Mouse (Mus musculus) T-cell, adult 2 months (primary cell): ENCODE results near the gene Crtc3.
A peak's percentile ranks its signal among the peaks of the same experiment; 100 is the strongest.

Experiments
- DNase-seq: peaks from one replicate; pipeline ENCODE4 v3.0.0; 2022; ENCODE audit warnings: low spot score

Crtc3 gene

GRCm38 (mm10) chr7:80685639-80686038 is 3.0 kb downstream of the Crtc3 start:
- no peak for DNase-seq

DNA sequence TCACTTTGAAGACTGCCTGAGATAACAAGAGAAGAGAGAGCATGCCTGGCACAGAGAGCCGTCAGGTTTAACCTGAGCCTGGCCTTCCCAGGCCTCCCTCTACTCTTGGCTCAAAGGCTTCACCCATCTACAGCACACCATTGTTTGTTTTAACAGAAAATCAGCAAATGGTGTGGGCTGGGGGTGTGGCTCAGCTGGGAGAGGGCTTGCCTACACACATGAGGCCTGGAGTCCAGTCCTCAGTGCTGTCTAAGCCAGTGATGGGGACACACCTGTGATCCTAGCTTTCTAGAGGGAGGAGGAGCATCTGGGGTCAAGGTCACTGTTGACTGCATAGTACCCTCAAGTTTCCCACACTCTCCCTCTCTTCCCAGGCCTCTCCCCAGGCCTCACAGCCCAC is 6.0 kb downstream of the Crtc3 start:
- DNase-seq = no peak

- DNase-seq = peak; percentile 70
Observed at GRCm38 (mm10) chr7:80680218-80680847, 8.3 kb downstream of the Crtc3 start.

- peak; percentile 50 for DNase-seq
Observed at GRCm38 (mm10) chr7:80672323-80672722, 16.4 kb downstream of the Crtc3 start.

DNA sequence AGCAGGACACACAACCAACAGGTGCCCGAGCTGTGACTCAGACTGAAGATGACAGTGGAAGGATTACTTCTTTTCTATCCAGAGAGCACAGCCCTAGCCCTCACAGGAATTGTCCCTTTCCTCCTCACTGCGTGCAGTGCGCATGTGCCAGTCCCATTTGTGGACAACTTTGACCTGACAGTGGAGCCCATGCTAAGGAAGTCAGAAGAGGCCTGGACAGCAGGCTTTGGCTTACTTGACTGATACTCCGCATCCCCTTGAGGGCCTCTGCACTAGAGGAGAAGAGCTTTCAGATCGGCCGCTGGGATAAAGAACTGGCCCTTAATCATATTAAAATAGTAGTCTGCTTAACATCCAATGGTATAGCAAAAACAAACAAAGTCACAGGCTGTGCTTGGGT is 17.8 kb downstream of the Crtc3 start:
- no peak for DNase-seq

DNA sequence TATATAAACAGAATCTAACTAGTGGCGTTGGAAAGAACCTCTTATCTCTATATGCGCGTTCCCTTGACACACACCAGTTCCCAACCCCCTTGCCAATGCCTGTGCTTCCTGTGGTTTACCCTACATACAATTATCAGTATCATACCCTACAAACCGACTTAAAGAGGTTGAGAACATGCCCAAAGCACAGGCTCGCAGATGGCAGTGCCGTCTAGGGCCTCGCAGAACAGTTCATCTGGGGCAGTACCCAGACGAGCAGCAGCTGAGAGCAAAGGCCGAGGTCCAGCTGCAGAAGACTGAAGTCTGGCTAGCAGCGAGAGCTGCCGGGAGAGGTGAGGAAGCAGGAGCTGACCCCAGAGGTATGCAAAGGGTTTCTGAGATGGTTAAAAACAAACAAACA is 21.5 kb downstream of the Crtc3 start:
- peak; percentile 41 for DNase-seq

GRCm38 (mm10) chr7:80666198-80666915 is 22.3 kb downstream of the Crtc3 start:
- no peak for DNase-seq

DNA sequence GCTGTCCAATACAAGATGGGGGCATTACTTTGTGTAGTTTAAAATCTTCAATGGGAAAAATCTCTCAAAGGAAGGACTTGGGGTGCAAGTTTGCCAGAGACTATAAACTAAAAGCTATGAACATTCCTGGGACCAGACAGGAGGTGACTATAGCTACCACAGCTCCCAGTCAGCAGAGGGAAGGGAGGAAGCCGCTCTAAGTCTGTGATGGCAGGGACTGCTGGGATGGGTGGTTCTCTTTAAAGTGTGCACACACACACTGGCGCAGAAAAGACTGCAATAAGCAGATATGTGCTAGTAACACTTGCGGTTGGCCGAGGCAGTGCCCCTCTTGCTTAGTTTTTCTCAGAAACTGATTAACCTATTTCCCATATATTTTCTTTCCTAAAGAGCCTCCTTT is 27.6 kb downstream of the Crtc3 start:
- no peak for DNase-seq

GRCm38 (mm10) chr7:80660619-80661018 is 28.1 kb downstream of the Crtc3 start:
- DNase-seq = no peak

GRCm38 (mm10) chr7:80657896-80658295 is 30.8 kb downstream of the Crtc3 start:
- no peak for DNase-seq

DNA sequence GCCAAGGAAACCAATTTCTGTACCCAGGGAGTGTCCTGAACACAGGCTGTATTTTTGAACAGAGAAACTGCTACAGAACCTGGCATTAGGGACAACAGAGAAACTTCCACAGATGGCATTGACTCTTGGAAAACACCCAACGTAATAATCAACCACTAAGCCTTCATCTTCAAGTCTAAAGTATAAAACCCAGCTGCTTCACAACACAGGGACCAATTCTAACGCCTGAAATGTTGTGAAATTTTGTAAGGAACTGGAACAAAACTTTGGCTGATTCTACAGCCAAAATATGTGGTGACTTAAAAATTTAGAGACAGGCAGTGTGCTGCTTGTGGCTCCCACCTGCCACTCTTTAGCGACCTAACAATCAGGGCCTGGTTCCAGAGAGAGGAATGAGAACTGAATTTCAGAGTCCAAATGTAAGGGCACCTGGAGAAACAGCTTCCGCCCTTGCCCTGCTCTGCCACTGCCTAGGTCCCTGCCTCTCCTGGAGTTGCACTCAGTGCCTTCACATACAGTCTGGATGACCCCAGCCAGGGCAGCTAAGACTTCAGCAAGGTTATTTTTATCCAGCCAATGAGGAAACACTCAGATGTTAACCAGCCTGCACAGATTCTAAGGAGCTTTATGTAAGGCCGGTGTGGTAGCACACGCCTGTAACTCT is 33.2 kb downstream of the Crtc3 start:
- no peak for DNase-seq

DNA sequence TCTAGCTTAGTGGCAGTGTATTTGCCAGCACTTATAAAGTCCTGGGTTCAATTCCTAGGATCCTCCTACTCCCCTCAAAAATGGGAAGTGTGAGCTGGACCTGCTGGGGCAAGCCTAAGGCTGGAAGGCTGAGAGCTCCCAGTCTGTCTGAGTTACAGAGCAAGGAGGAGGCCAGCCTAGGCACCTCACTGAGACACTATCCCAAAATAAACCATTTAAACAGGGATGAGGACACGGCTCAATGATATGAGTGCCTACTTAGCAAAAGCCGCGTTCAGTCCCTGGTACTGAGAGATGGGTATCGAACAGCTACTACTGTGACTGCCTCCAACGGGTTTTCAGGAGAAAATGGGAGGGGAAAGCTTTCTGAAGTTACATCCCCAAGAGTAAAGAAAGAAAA is 33.8 kb downstream of the Crtc3 start:
- DNase-seq = no peak

DNA sequence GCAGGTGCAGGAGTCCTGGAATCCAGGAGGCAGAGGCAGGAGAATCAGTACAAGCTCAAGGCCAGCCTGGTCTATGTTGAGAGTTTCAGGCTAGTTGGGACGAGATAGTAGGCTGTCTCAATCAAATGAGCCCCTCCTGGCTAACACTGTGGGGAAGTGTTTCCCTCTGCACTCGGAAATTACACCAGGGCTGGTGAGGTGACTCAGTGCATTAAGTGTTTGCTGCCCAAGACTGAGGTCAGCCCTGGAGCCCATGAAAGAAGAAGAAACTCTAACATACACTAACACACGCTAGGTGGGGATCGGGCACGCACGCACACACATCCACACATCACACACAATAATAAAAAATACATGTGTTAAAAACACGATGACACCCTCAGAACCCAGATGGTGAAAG is 34.3 kb downstream of the Crtc3 start:
- no peak for DNase-seq

- no peak for DNase-seq
Observed at GRCm38 (mm10) chr7:80653971-80654370, 34.7 kb downstream of the Crtc3 start.

GRCm38 (mm10) chr7:80653077-80653476 is 35.6 kb downstream of the Crtc3 start:
- DNase-seq = no peak

DNA sequence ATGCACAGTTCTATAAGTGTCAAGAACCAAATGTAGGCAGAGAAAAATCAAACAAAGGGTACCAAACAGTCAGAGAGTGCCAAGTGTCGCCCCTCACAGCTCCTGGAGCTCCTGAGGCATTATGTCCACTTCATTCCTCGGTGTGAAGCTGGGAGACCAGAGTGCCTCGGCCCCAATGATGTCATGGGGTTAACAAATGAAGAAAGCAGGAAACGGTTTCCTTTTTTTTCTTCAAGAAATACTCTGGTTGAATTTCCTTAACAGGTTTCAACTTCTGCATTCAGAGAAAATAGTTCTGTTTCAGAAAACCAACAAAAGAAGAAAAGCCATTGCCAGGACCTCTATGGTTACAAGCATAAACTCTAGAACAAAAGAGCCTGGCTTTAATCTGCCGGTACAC is 36.4 kb downstream of the Crtc3 start:
- no peak for DNase-seq

DNA sequence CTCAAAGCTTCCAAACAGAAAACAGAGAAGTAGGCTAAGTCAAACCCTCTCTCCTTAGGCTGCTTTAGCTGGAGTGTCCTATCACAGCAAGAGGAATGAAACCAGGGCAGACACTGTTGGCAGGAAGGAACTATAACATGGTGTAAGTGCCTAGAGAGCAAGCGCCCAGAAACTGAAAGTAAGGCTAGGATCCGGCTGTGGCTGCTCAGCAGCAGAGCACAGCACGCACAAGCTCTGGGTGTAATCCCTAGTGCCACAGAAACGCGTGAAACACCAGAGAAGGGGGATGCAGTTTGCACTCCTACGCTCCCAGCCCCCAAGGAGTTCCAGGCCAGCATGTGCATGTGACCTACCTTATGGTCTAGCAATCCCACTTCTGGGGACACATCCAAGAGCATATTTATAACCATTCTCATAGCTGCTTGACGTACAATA is 41.2 kb downstream of the Crtc3 start:
- DNase-seq = peak; percentile 73

DNA sequence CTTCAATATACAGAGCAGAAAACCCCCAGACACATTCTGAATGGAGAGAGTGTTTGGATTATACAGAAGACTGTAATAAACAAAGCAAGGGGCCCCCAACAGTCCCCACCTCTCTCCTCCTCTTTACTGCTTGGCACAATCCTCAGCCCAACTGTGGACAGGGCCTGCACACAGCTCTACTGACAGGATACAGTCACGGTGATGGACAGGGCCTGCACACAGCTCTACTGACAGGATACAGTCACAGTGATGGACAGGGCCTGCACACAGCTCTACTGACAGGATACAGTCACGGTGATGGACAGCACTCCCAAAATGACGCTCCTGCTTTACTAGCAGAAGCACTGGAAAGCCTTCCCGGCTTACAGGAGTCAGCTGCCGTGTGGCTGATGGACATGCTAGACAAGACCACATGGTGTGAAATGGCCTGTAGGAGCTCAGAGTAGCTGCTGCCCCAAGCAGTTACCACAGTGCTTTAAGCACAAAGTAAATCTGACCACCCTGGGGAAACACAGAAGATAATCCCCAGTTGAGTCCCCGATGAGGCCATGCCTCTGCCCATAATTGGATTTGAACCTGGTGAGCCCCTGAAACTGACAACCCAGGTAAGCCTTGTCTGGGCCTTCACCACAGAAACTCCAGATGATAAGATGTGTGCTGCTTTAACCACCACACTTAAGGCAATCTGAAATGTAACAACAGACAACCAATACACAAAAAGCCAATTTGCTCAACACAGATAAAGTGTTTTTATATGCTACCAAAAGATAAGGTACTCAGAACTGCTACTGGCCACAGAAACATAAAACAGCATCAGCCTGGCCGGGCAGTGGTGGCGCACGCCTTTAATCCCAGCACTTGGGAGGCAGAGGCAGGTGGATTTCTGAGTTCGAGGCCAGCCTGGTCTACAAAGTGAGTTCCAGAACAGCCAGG is 42.3 kb downstream of the Crtc3 start:
- no peak for DNase-seq

DNA sequence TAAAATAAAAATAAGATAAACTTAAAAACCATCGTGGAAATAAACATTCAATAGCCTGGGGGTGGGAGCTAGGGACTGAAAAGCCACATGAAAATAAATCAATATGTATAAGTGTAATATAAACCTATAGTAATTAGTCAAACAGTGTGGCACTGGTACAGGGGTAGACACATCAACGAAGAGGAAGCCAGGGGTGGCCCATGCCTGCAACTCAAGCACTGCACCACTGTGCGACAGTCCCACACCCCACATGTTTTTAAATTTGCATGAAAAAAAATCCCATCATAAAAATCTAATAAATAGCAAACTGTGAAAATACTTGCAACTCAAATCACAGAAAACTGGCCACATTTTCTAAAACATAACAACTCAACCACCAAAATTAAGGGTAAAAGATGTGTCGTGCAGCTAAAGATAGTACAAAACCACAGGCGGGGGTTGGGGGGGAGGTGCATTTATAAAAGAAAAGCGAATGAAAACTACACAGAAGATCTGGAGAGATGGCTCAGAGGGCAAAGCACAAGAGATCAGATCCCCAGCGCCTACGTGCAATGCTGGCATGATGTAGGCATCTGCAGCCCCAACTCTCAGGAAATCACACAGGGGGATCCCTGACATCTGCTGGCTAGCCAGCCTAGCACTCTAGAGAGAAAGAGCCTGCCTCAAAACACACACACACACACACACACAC is 45.6 kb downstream of the Crtc3 start:
- peak; percentile 63 for DNase-seq

DNA sequence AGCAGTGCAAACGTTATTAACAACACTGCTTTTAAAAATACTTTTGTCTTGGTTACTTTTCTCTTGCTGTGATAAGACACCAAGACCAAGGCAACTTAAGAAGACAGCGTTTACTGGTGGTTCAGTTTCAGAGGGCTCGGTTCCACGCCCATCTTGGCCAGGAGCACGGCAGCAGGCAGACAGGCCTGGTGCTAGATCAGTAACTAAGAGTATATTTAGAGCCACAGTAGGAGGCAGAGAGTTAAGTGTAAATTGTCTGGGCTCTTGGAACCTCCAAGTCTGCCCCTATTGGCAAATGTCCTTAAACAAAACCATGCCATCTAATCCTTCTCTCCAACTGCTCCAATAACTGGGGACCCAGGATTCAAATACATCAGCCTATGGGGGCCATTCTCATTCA is 46.1 kb downstream of the Crtc3 start:
- no peak for DNase-seq

- DNase-seq = peak; percentile 25
Observed at GRCm38 (mm10) chr7:80641899-80642298, 46.8 kb downstream of the Crtc3 start.

GRCm38 (mm10) chr7:80641497-80641896 is 47.2 kb downstream of the Crtc3 start:
- DNase-seq = no peak
